Mouse (Mus musculus) liver, embryonic 12.5 days (tissue): ENCODE measurements around the gene Rnf31. TPM values are rescaled to one million over a fixed set of nuclear protein-coding genes. Genes with fewer than 3 reads are reported as not detected.

Experiments
- ATAC-seq: fragments of 200-750 bp; cut with Nextera tagmentation; 2 replicates; pipeline ENCODE4 v1.8.0; 2017; ENCODE audit warnings: moderate number of reproducible peaks, mild to moderate bottlenecking, moderate library complexity
- H3K27ac ChIP-seq: fragments of 300-500 bp; sonication (generic); 2 replicates; pipeline ENCODE4 v1.5.1; 2016; ENCODE audit warnings: mild to moderate bottlenecking
- H3K27me3 ChIP-seq: fragments of 300-500 bp; sonication (generic); replicated peaks from 2 replicates; pipeline ENCODE4 v1.6.1; 2016; ENCODE audit warnings: mild to moderate bottlenecking, moderate library complexity
- H3K36me3 ChIP-seq: fragments of 300-500 bp; sonication (generic); 2 replicates; pipeline ENCODE4 v1.6.1; 2016; ENCODE audit warnings: mild to moderate bottlenecking, moderate library complexity
- H3K4me1 ChIP-seq: fragments of 300-500 bp; sonication (generic); 2 replicates; pipeline ENCODE4 v1.6.1; 2016
- H3K4me2 ChIP-seq: fragments of 300-500 bp; sonication (generic); 2 replicates; pipeline ENCODE4 v1.6.1; 2016; ENCODE audit warnings: mild to moderate bottlenecking, moderate library complexity
- H3K4me3 ChIP-seq: fragments of 300-500 bp; sonication (generic); 2 replicates; pipeline ENCODE4 v1.5.1; 2016; ENCODE audit warnings: mild to moderate bottlenecking, moderate library complexity
- H3K9ac ChIP-seq: fragments of 300-500 bp; sonication (generic); 2 replicates; pipeline ENCODE4 v1.6.1; 2016; ENCODE audit warnings: mild to moderate bottlenecking, moderate library complexity
- H3K9me3 ChIP-seq: fragments of 300-500 bp; sonication (generic); replicated peaks from 2 replicates; pipeline ENCODE4 v1.6.1; 2016; ENCODE audit warnings: mild to moderate bottlenecking, moderate library complexity
- WGBS: fragments of 180-500 bp; shearing (Covaris S2); methylation state at CpG from one replicate; pipeline ENCODE4 v1.1.7; 2016; ENCODE audit not compliant: insufficient replicate concordance; 5-methylcytosine and 5-hydroxymethylcytosine counted together
- polyA plus RNA-seq: library from polyadenylated mRNA; unstranded; fragments of >200 nt; fragmentation: Nextera tagmentation; extraction: Ambion mirVana; gene quantifications from 2 replicates; pipeline ENCODE4 v1.2.1, GENCODE M21; 2016

Rnf31 gene
- polyA plus RNA-seq, 1 experiment from 2014 or later, result 14.2 TPM

GRCm38 (mm10) chr14:55641291-55641690 is 49.8 kb downstream of the Rnf31 start:
- H3K4me3 ChIP-seq, result no peak overlapping the region
- no peaks in the 10 kb centered on the region for H3K27me3 ChIP-seq
- ATAC-seq, result no peak
- peak overlapping the region; percentile 6 for H3K4me2 ChIP-seq
- 90% methylated on average over 13 of the region's 13 CpGs for WGBS
- H3K27ac ChIP-seq, result no peak overlapping the region
- H3K9ac ChIP-seq, result no peak overlapping the region
- no peaks in the 10 kb centered on the region for H3K9me3 ChIP-seq
- H3K36me3 ChIP-seq, result peaks cover 62% of the 10 kb centered on the region
- H3K4me1 ChIP-seq, result peaks cover 40% of the 10 kb centered on the region

DNA sequence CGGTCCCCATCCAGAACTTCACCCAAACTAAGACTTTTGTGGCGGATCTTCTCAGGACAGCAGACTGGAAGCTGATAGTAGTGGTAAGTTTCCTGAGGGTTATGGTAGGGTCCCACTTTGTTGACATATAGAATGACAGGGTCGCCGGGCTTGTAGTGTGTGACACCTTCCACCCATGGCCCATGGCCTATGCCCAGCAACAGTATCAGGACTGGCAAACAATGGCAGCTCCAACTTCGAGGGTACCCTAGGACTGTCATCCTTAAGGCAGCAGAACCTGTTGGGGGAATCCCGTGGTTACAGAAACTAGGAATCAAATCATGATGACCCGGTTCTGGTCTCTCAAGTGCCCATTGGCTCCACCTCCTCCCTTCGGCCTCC is 51.2 kb downstream of the Rnf31 start:
- Histone ChIP-seq H3K27ac (peak overlapping the region; percentile 91), H3K9me3 (no peaks in the 10 kb centered on the region), H3K36me3 (peaks cover 59% of the 10 kb centered on the region), H3K27me3 (no peaks in the 10 kb centered on the region), H3K4me2 (peak overlapping the region; percentile 94), H3K4me1 (peaks cover 42% of the 10 kb centered on the region), H3K9ac (peak overlapping the region; percentile 89), H3K4me3 (peak overlapping the region; percentile 94)
- peak; percentile 36; the same call in 1 of the 2 replicates for ATAC-seq
- WGBS, result 17% methylated on average over 8 of the region's 8 CpGs

DNA sequence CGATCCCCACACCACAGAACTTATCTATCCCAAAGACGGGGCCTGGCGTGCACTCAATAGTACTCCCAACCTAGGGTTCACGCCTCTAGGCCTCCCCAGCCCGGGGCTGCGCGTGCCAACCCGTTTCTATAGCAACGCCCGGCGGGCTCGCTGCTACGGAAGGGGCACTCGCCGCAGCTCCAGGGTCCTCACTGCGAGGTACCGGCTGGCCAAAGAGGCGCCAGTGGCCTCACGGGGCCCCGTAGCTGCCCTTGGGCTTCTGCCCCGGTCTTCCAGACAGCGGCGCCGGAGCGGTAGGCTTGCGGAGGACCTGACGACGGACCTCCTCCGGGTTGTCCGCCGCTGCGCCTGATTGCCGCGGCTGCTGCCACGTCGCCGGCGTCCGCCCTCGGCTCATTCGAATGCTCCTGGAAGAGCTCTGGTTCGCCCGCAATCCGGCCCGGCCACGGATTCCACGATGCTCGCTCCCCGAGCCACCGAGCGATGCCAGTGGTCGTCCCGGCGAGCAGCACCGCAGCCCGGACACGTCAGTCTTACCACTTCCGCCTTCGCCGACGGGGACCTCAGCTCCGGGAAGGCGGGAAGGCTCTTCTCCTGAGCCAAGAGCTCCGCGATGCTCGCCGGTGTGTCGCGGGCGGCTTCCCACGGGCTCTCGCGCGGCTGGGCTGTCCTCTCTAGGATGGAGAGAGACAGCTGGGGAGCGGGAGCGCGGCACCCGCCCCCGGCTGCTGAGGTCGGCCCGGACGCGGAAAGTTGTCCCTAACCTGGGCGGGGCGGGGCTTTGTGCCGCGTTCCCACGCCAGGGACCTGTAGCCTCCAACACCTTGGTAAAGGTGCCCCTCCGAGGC is 51.8 kb downstream of the Rnf31 start, which contains the start of gene Tm9sf1:
Gene Tm9sf1 (minus strand): TSS at position 747 of the 848 bp plus-strand sequence.
- Histone ChIP-seq H3K9me3 (no peaks in the 10 kb centered on the region), H3K4me2 (peak within 1 kb of the TSS; percentile 94), H3K27me3 (no peaks in the 10 kb centered on the region), H3K36me3 (peaks cover 53% of the 10 kb centered on the region), H3K9ac (peak within 1 kb of the TSS; percentile 89), H3K4me1 (peaks cover 42% of the 10 kb centered on the region), H3K27ac (peak within 1 kb of the TSS; percentile 91), H3K4me3 (peak within 1 kb of the TSS; percentile 94)
- peak; percentile 87 for ATAC-seq
- WGBS, result under 1% methylated on average over 89 of the region's 89 CpGs

GRCm38 (mm10) chr14:55644261-55644888 is 52.9 kb downstream of the Rnf31 start:
- no peaks in the 10 kb centered on the region for H3K27me3 ChIP-seq
- H3K4me1 ChIP-seq, result peaks cover 42% of the 10 kb centered on the region
- peak overlapping the region; percentile 94 for H3K4me3 ChIP-seq
- H3K4me2 ChIP-seq, result peak overlapping the region; percentile 94
- no peaks in the 10 kb centered on the region for H3K9me3 ChIP-seq
- no peak for ATAC-seq
- 22% methylated on average over 17 of the region's 17 CpGs for WGBS
- peaks cover 42% of the 10 kb centered on the region for H3K36me3 ChIP-seq
- peak overlapping the region; percentile 91 for H3K27ac ChIP-seq
- peak overlapping the region; percentile 89 for H3K9ac ChIP-seq

GRCm38 (mm10) chr14:55649884-55650283 is 58.4 kb downstream of the Rnf31 start, which contains the start of gene Tssk4:
Gene Tssk4 (plus strand): TSS chr14:55650184.
- no peak within 1 kb of the TSS for H3K27ac ChIP-seq
- peaks cover 17% of the 10 kb centered on the region for H3K4me1 ChIP-seq
- H3K4me2 ChIP-seq, result no peak within 1 kb of the TSS
- no peak within 1 kb of the TSS for H3K9ac ChIP-seq
- WGBS, result 76% methylated on average over 2 of the region's 2 CpGs
- H3K4me3 ChIP-seq, result no peak within 1 kb of the TSS
- no peak for ATAC-seq
- H3K27me3 ChIP-seq, result no peaks in the 10 kb centered on the region; the same call in none of the 2 replicates
- H3K36me3 ChIP-seq, result peaks cover 17% of the 10 kb centered on the region
- no peaks in the 10 kb centered on the region for H3K9me3 ChIP-seq

- WGBS, result 77% methylated on average over 7 of the region's 7 CpGs
- no peak overlapping the region for H3K4me3 ChIP-seq
Observed at GRCm38 (mm10) chr14:55651528-55651927, 60.0 kb downstream of the Rnf31 start.

More at GRCm38 (mm10) chr14:55651528-55651927, 60.0 kb downstream of the Rnf31 start:
- H3K36me3 ChIP-seq, result peaks cover 8% of the 10 kb centered on the region
- H3K27ac ChIP-seq, result no peak overlapping the region
- H3K27me3 ChIP-seq, result no peaks in the 10 kb centered on the region; the same call in none of the 2 replicates
- no peak overlapping the region for H3K4me2 ChIP-seq
- no peak overlapping the region for H3K9ac ChIP-seq
- no peak for ATAC-seq
- H3K9me3 ChIP-seq, result no peaks in the 10 kb centered on the region
- H3K4me1 ChIP-seq, result peaks cover 2% of the 10 kb centered on the region

Other genes with a start within 250 kb of the Rnf31 start
- 76.6 and 77.0 TPM in 2 replicates for gene Dhrs4, start 113.0 kb upstream of the Rnf31 start, polyA plus RNA-seq
- gene Carmil3, start 101.1 kb upstream of the Rnf31 start, polyA plus RNA-seq, result 0.91 and 1.8 TPM in 2 replicates
- gene Cpne6, start 81.3 kb upstream of the Rnf31 start, polyA plus RNA-seq, result 0.13 TPM in 1 of 2 replicates, not detected in the other
- gene Nrl, start 66.7 kb upstream of the Rnf31 start, polyA plus RNA-seq, result not detected in 2 replicates
- 35.5 and 37.4 TPM in 2 replicates for gene Pck2, start 51.4 kb upstream of the Rnf31 start, polyA plus RNA-seq
- gene Dcaf11, start 31.7 kb upstream of the Rnf31 start, polyA plus RNA-seq, result 57.1 and 60.3 TPM in 2 replicates
- gene A730061H03Rik, start 31.3 kb upstream of the Rnf31 start, polyA plus RNA-seq, result 1.9 and 2.7 TPM in 2 replicates
- gene Fitm1, start 16.1 kb upstream of the Rnf31 start, polyA plus RNA-seq, result 0.63 and 0.75 TPM in 2 replicates
- 108 and 111 TPM in 2 replicates for gene Psme1, start 13.6 kb upstream of the Rnf31 start, polyA plus RNA-seq
- gene Emc9, start 6.4 kb upstream of the Rnf31 start, polyA plus RNA-seq, result 28.7 and 32.9 TPM in 2 replicates
- gene Psme2, start 595 bp upstream of the Rnf31 start, polyA plus RNA-seq, result 221 and 222 TPM in 2 replicates
- gene Irf9, start 11.9 kb downstream of the Rnf31 start, polyA plus RNA-seq, result 14.4 and 15.3 TPM in 2 replicates
- 1.8 and 3.2 TPM in 2 replicates for gene Rec8, start 26.3 kb downstream of the Rnf31 start, polyA plus RNA-seq
- 46.0 and 48.8 TPM in 2 replicates for gene Ipo4, start 44.2 kb downstream of the Rnf31 start, polyA plus RNA-seq
- gene Gm49378, start 46.2 kb downstream of the Rnf31 start, polyA plus RNA-seq, result 1.8 and 2.8 TPM in 2 replicates
- 64.9 and 69.7 TPM in 2 replicates for gene Tm9sf1, start 52.1 kb downstream of the Rnf31 start, polyA plus RNA-seq
- gene Tssk4, start 58.5 kb downstream of the Rnf31 start, polyA plus RNA-seq, result 0.18 and 0.30 TPM in 2 replicates
- 27.5 and 28.1 TPM in 2 replicates for gene Mdp1, start 68.8 kb downstream of the Rnf31 start, polyA plus RNA-seq
- 36.8 and 39.1 TPM in 2 replicates for gene Gmpr2, start 80.2 kb downstream of the Rnf31 start, polyA plus RNA-seq
- gene Nedd8, start 80.4 kb downstream of the Rnf31 start, polyA plus RNA-seq, result 322 and 329 TPM in 2 replicates
- gene Tinf2, start 90.1 kb downstream of the Rnf31 start, polyA plus RNA-seq, result 31.9 and 32.2 TPM in 2 replicates
- gene Tgm1, start 122.2 kb downstream of the Rnf31 start, polyA plus RNA-seq, result 1.6 and 2.1 TPM in 2 replicates
- gene Rabggta, start 130.6 kb downstream of the Rnf31 start, polyA plus RNA-seq, result 18.3 and 18.9 TPM in 2 replicates
- gene Dhrs1, start 154.0 kb downstream of the Rnf31 start, polyA plus RNA-seq, result 34.3 and 35.2 TPM in 2 replicates
- 56.0 and 59.4 TPM in 2 replicates for gene Nop9, start 154.0 kb downstream of the Rnf31 start, polyA plus RNA-seq
- gene Cideb, start 166.8 kb downstream of the Rnf31 start, polyA plus RNA-seq, result 10.7 and 11.2 TPM in 2 replicates
- gene Ltb4r2, start 169.7 kb downstream of the Rnf31 start, polyA plus RNA-seq, result 1.3 and 1.8 TPM in 2 replicates
- 3.1 and 3.6 TPM in 2 replicates for gene Ltb4r1, start 174.3 kb downstream of the Rnf31 start, polyA plus RNA-seq
- 2.9 and 3.6 TPM in 2 replicates for gene Adcy4, start 192.4 kb downstream of the Rnf31 start, polyA plus RNA-seq
- gene Ripk3, start 197.2 kb downstream of the Rnf31 start, polyA plus RNA-seq, result 29.1 and 30.0 TPM in 2 replicates
- 3.3 and 5.3 TPM in 2 replicates for gene Nfatc4, start 231.4 kb downstream of the Rnf31 start, polyA plus RNA-seq